Mouse (Mus musculus): ENCODE measurements around the gene Mrpl28. TPM values are rescaled to one million over a fixed set of nuclear protein-coding genes. Genes with fewer than 3 reads are reported as not detected.

Gene Mrpl28
- total and polyA plus RNA-seq, 3 experiments, result 90.5 to 161 (median 148) TPM

GRCm38 (mm10) chr17:26100166-26100565, 23.1 kb upstream of the Mrpl28 start:
- dilution Hi-C loops (cut with MboI; ENCODE audit: extremely low pct_ligation_motif_present, extremely low pct_unique_long_range_greater_than_20kb, low sequenced_read_pairs), result no loop called here
- TF ChIP-seq MAX (IDR thresholded peaks at IDR 0.05; ENCODE audit: low read length) (no peak), POLR2A (IDR thresholded peaks at IDR 0.05; ENCODE audit: low read depth, low read length) (no peak), KAT2A (IDR thresholded peaks at IDR 0.05; ENCODE audit: insufficient replicate concordance, low read length) (no peak), MAZ (IDR thresholded peaks at IDR 0.05; ENCODE audit: low read depth, low read length) (no peak), MXI1 (IDR thresholded peaks at IDR 0.05; ENCODE audit: low read depth, low read length) (no peak), USF2 (conservative IDR thresholded peaks at IDR 0.05; ENCODE audit: low read depth, low read length) (no peak), GABPA (IDR thresholded peaks at IDR 0.05; ENCODE audit: insufficient replicate concordance, low read depth, low read length) (no peak)
- H3K36me3 ChIP-seq (replicated peaks in 1 of 2; ENCODE audit: control insufficient read depth in 1 of 2, insufficient read depth in 1 of 2, low read length in 1 of 2), result no peaks in the 10 kb centered on the region
- H3K79me2 ChIP-seq (replicated peaks; ENCODE audit: control insufficient read depth, extremely low read depth, insufficient read depth, poor library complexity, severe bottlenecking), result no peaks in the 10 kb centered on the region
- peaks cover 5% of the 10 kb centered on the region for H3K27me3 ChIP-seq (replicated peaks)
- no peaks in the 10 kb centered on the region for H3K9me3 ChIP-seq (replicated peaks; ENCODE audit: low read length)
- H3K4me1 ChIP-seq (ENCODE audit: control insufficient read depth in 1 of 2, insufficient read depth in 2 of 2), result peaks cover 0 to 3% of the 10 kb centered on the region in 2 experiments; a peak in 1 of 4 replicates
- DNase-seq (ENCODE audit: extremely low read depth), result no peak
- H3K9ac ChIP-seq (ENCODE audit: insufficient read depth, low read depth), result no peak overlapping the region
- no peak overlapping the region for H3K4me3 ChIP-seq (replicated peaks in 1 of 3; ENCODE audit: low read depth in 2 of 3, low read length in 2 of 3, poor library complexity in 1 of 3)
- no peak overlapping the region for H3K4me2 ChIP-seq (ENCODE audit: insufficient read depth, low read depth, poor library complexity, severe bottlenecking)
- in situ Hi-C loops (cut with MboI; ENCODE audit: low pct_ligation_motif_present, low pct_unique_long_range_greater_than_20kb, low sequenced_read_pairs), result no loop called here
- H3K27ac ChIP-seq (ENCODE audit: insufficient read depth, low read depth), result no peak overlapping the region

GRCm38 (mm10) chr17:26101478-26101877, 21.8 kb upstream of the Mrpl28 start:
- Histone ChIP-seq H3K79me2 (replicated peaks; ENCODE audit: control insufficient read depth, extremely low read depth, insufficient read depth, poor library complexity, severe bottlenecking) (no peaks in the 10 kb centered on the region), H3K36me3 (replicated peaks in 1 of 2; ENCODE audit: control insufficient read depth in 1 of 2, insufficient read depth in 1 of 2, low read length in 1 of 2) (no peaks in the 10 kb centered on the region), H3K4me2 (ENCODE audit: insufficient read depth, low read depth, poor library complexity, severe bottlenecking) (no peak overlapping the region), H3K9me3 (replicated peaks; ENCODE audit: low read length) (no peaks in the 10 kb centered on the region), H3K4me1 (ENCODE audit: control insufficient read depth in 1 of 2, insufficient read depth in 2 of 2) (peaks cover 0 to 3% of the 10 kb centered on the region in 2 experiments; a peak in 1 of 4 replicates), H3K27me3 (replicated peaks) (peaks cover 10% of the 10 kb centered on the region), H3K4me3 (replicated peaks in 1 of 3; ENCODE audit: low read depth in 2 of 3, low read length in 2 of 3, poor library complexity in 1 of 3) (no peak overlapping the region), H3K9ac (ENCODE audit: insufficient read depth, low read depth) (no peak overlapping the region), H3K27ac (ENCODE audit: insufficient read depth, low read depth) (no peak overlapping the region)
- dilution Hi-C loops (cut with MboI; ENCODE audit: extremely low pct_ligation_motif_present, extremely low pct_unique_long_range_greater_than_20kb, low sequenced_read_pairs), result no loop called here
- in situ Hi-C loops (cut with MboI; ENCODE audit: low pct_ligation_motif_present, low pct_unique_long_range_greater_than_20kb, low sequenced_read_pairs), result no loop called here
- TF ChIP-seq CHD2 (IDR thresholded peaks at IDR 0.05; ENCODE audit: low read length) (no peak), MAX (IDR thresholded peaks at IDR 0.05; ENCODE audit: low read length) (no peak), POLR2AphosphoS2 (IDR thresholded peaks at IDR 0.05; ENCODE audit: low read depth, low read length) (no peak)
- DNase-seq (ENCODE audit: extremely low read depth), result no peak

DNA sequence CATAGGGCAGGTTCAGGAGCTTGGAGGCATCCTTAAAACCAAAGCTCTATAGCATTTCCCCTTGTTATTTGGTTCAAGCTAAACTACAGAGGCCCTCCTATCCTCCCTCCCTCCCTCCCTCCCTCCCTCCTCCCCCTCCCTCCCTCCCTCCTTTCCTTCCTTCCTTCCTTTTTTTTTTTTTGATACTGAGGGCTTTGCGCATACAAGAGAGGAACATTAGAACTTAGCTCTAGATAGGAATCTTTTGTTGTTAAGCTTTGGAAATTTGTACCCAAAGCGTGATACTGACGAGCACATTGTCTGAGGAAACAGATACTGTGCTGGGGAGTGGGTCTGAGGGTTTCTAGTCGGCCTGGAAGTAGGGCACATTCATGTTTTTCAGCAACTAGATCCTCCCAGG, 17.7 kb upstream of the Mrpl28 start:
- H3K9me3 ChIP-seq (replicated peaks; ENCODE audit: low read length), result no peaks in the 10 kb centered on the region
- no peak overlapping the region for H3K4me2 ChIP-seq (ENCODE audit: insufficient read depth, low read depth, poor library complexity, severe bottlenecking)
- TF ChIP-seq UBTF (IDR thresholded peaks at IDR 0.05; ENCODE audit: low read depth, low read length), result no peak
- TF ChIP-seq SMC3 (IDR thresholded peaks at IDR 0.05; ENCODE audit: low read depth, low read length), result no peak
- TF ChIP-seq ETS1 (conservative IDR thresholded peaks at IDR 0.05; ENCODE audit: low read depth, low read length), result no peak
- TF ChIP-seq MYC (IDR thresholded peaks at IDR 0.05; ENCODE audit: low read depth, low read length), result no peak
- no peak for TF ChIP-seq E2F4 (IDR thresholded peaks at IDR 0.05; ENCODE audit: insufficient replicate concordance, low read depth, low read length)
- TF ChIP-seq BHLHE40 (IDR thresholded peaks at IDR 0.05; ENCODE audit: low read depth, low read length), result no peak
- no peak for TF ChIP-seq ELF1 (IDR thresholded peaks at IDR 0.05; ENCODE audit: low read depth, low read length)
- no peak for TF ChIP-seq NELFE (IDR thresholded peaks at IDR 0.05; ENCODE audit: low read depth, low read length)
- no peak for TF ChIP-seq EP300 (IDR thresholded peaks at IDR 0.05; ENCODE audit: low read length)
- TF ChIP-seq ZNF384 (IDR thresholded peaks at IDR 0.05; ENCODE audit: low read depth, low read length), result no peak
- no peak for TF ChIP-seq MXI1 (IDR thresholded peaks at IDR 0.05; ENCODE audit: low read depth, low read length)
- no peak for TF ChIP-seq CHD2 (IDR thresholded peaks at IDR 0.05; ENCODE audit: low read length)
- TF ChIP-seq ZMIZ1 (IDR thresholded peaks at IDR 0.05; ENCODE audit: low read depth, low read length), result no peak
- TF ChIP-seq SIN3A (IDR thresholded peaks at IDR 0.05; ENCODE audit: low read length), result no peak
- TF ChIP-seq CTCF (conservative IDR thresholded peaks at IDR 0.05 in 1 of 2, IDR thresholded peaks at IDR 0.05 in 1 of 2; ENCODE audit: low read depth in 2 of 2, low read length in 2 of 2), result no peak
- no peak for TF ChIP-seq JUND (conservative IDR thresholded peaks at IDR 0.05; ENCODE audit: low read depth, low read length)
- TF ChIP-seq HCFC1 (IDR thresholded peaks at IDR 0.05; ENCODE audit: low read depth, low read length), result no peak
- no peak for TF ChIP-seq MAZ (IDR thresholded peaks at IDR 0.05; ENCODE audit: low read depth, low read length)
- no peak for TF ChIP-seq ZC3H11A (IDR thresholded peaks at IDR 0.05; ENCODE audit: low read depth, low read length)
- no peak for TF ChIP-seq JUN (IDR thresholded peaks at IDR 0.05; ENCODE audit: insufficient read depth, low read depth, low read length)
- no peak overlapping the region for H3K9ac ChIP-seq (ENCODE audit: insufficient read depth, low read depth)
- H3K36me3 ChIP-seq (replicated peaks in 1 of 2; ENCODE audit: control insufficient read depth in 1 of 2, insufficient read depth in 1 of 2, low read length in 1 of 2), result no peaks in the 10 kb centered on the region
- peaks cover 0 to 3% of the 10 kb centered on the region in 2 experiments; a peak in 1 of 4 replicates for H3K4me1 ChIP-seq (ENCODE audit: control insufficient read depth in 1 of 2, insufficient read depth in 2 of 2)
- peaks cover 24% of the 10 kb centered on the region for H3K27me3 ChIP-seq (replicated peaks)
- in situ Hi-C loops (cut with MboI; ENCODE audit: low pct_ligation_motif_present, low pct_unique_long_range_greater_than_20kb, low sequenced_read_pairs), result no loop called here
- H3K4me3 ChIP-seq (replicated peaks in 1 of 3; ENCODE audit: low read depth in 2 of 3, low read length in 2 of 3, poor library complexity in 1 of 3), result no peak overlapping the region
- no peaks in the 10 kb centered on the region for H3K79me2 ChIP-seq (replicated peaks; ENCODE audit: control insufficient read depth, extremely low read depth, insufficient read depth, poor library complexity, severe bottlenecking)
- H3K27ac ChIP-seq (ENCODE audit: insufficient read depth, low read depth), result no peak overlapping the region
- dilution Hi-C loops (cut with MboI; ENCODE audit: extremely low pct_ligation_motif_present, extremely low pct_unique_long_range_greater_than_20kb, low sequenced_read_pairs), result no loop called here
- no peak for DNase-seq (ENCODE audit: extremely low read depth)
